Mouse (Mus musculus) embryonic stem cell, embryonic (primary cell): Measurements from ENCODE around the gene Aldh3b3.

Experiments
- CTCF ChIA-PET, 4 experiments: fragments of 300-600 bp in 2 of 4; fragments of 350-600 bp in 2 of 4; sonication (Branson Sonifier 250); formaldehyde crosslinking; loops; one replicate each; lab custom pipeline; 2022; ENCODE audit warnings: inconsistent platforms in 2 of 4; lab: Charles Lee
- POLR2A ChIA-PET, 4 experiments: fragments of 300-600 bp in 2 of 4; fragments of 350-600 bp in 2 of 4; sonication (Branson Sonifier 250); formaldehyde crosslinking; loops; one replicate each; lab custom pipeline; 2022; ENCODE audit warnings: antibody characterized with exemption in 4 of 4, inconsistent platforms in 1 of 4; lab: Charles Lee

The Aldh3b3 gene

DNA sequence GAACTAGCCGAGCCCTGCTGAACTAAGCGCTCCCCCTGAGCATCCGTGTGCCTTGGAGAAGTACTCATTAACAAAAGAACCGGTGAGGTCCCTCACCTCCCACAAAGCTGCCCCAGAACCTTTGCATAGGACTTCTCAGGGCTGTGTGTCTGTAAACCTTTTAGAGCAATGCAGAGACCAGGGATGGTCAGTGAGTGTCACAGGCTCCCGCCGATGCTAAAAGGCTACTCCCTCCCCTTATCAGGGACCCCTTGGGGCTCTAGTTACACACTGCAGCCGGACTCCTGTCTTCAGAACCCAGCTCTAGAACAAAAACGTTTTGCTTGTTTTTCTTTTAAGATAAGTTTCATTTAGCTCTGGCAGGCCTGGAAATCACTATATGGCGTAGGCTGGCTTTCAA is 54.6 kb downstream of the Aldh3b3 start:
- CTCF ChIA-PET = interaction anchor here (0.5 to 5.3 kb wide), 102 partner anchors 8 to 1592 kb away, joined by 3 to 71 read pairs (median 5); partner anchors contain the start of genes Gm49405 (in 3 of the 4), Gstp2 (in 3 of the 4), Nudt8 (in 3 of the 4) and Acy3 (in 2 of the 4)
- POLR2A ChIA-PET = interaction anchor here (0.5 to 6.0 kb wide), 117 partner anchors 8 to 915 kb away, joined by 3 to 137 read pairs (median 5); partner anchors contain the start of genes Gstp2 (in 4 of the 4), Acy3 (in 3 of the 4), Doc2g (in 3 of the 4) and Gm49405 (in 3 of the 4)

DNA sequence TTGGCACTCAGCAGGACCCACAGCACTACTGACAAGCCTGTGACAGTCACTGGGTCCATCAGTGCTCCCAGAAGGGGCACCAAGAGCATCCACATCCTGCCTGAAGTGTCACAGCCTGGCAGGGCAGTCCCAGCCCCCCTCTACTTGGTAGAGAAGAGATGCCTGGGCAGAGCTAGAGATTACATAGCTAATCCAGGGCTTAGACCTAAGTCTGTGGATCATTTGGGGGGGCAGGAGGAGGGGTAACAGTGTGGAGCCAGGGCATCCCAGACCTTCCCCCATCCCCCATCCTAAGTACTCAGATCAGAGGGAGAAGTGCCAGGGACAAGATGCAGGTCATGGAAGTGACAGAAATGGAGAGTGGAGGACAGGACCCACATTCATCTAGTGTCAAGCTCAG is 56.4 kb downstream of the Aldh3b3 start:
- POLR2A ChIA-PET = interaction anchor here (0.6 to 6.0 kb wide), 12 partner anchors 8 to 366 kb away, joined by 3 to 79 read pairs (median 4); partner anchors contain the start of genes Gstp2 (in 3 of the 4), Gm49405 (in 2 of the 4), Nudt8 (in 2 of the 4) and Doc2g (in 1 of the 4)
- CTCF ChIA-PET = interaction anchor here in 1 of 4 experiments (1.2 to 2.3 kb wide), 5 partner anchors 15 to 240 kb away, joined by 3 to 5 read pairs (median 4); partner anchors contain the start of gene Gstp2

DNA sequence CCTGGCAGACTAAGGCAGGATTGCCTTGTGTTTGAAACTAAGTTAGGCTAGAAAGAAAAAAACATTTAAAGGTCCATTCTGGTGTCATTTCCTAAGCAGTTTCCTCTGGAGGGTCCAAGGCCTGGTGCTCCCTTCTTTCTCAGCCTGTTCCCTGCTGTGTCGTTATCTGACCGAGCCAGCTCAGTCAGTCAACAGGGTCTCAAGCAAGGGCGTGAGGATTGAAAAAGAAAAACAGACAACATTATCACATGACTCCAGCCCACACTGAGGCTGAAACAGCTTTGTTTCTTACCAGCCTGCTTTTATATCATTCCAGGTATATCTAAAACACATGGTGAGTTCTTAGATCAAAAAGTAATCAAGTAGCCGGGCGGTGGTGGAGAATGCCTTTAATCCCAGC is 57.2 kb downstream of the Aldh3b3 start:
- ChIA-PET CTCF (interaction anchor here in 1 of 4 experiments (1.2 to 2.3 kb wide), 4 partner anchors 27 to 239 kb away, joined by 3 to 5 read pairs (median 4); partner anchors contain the start of gene Gstp2), POLR2A (interaction anchor here (0.6 to 2.5 kb wide), 14 partner anchors 12 to 1073 kb away, joined by 3 to 14 read pairs (median 4); partner anchors contain the start of genes Gstp2 (in 4 of the 4), Gm49405 (in 1 of the 4), Ndufs8 (in 1 of the 4) and Nudt8 (in 1 of the 4))

DNA sequence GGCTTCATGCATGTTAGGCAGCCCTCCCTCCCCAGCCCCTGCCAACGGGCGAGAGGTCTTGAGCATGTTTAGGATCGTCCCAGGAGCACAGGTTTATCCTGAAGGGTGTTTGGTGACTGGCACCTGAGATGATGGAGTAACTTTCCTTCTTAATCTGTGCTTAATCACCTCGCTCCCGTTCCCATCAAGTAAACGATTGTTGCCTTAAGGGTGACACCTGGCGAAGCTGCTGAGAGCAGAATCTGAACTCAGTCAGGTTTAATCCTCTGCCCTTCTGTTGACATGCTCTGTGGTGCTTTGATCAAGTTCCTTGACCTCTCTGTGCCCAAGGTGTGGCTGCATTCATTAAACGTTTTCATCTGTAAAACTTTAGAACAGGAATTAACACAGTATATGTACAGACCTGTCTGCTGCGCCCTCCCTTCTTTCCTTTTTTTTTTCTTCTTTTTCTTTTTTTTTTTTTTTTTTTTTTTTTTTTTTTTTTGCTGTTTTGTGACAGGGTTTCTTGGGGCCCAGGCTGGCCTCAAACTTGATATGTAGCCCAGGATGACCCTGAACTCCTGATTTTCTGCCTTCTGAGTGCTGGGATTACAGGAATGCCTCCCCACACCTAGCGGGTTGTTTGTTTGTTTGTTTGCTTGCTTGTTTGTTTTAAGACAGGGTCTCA is 59.6 kb downstream of the Aldh3b3 start:
- POLR2A ChIA-PET = interaction anchor here in 3 of 4 experiments (0.6 to 6.4 kb wide), 27 partner anchors 9 to 309 kb away, joined by 3 to 62 read pairs (median 4); partner anchors contain the start of genes Gstp1 (in 3 of the 3), Gstp2 (in 3 of the 3), Acy3 (in 2 of the 3) and Nudt8 (in 2 of the 3)
- CTCF ChIA-PET = interaction anchor here (0.6 to 2.0 kb wide), 23 partner anchors 18 to 244 kb away, joined by 3 to 39 read pairs (median 7); partner anchors contain the start of genes Gstp2 (in 3 of the 4), Gm49405 (in 2 of the 4), Nudt8 (in 2 of the 4) and Gstp1 (in 1 of the 4)

DNA sequence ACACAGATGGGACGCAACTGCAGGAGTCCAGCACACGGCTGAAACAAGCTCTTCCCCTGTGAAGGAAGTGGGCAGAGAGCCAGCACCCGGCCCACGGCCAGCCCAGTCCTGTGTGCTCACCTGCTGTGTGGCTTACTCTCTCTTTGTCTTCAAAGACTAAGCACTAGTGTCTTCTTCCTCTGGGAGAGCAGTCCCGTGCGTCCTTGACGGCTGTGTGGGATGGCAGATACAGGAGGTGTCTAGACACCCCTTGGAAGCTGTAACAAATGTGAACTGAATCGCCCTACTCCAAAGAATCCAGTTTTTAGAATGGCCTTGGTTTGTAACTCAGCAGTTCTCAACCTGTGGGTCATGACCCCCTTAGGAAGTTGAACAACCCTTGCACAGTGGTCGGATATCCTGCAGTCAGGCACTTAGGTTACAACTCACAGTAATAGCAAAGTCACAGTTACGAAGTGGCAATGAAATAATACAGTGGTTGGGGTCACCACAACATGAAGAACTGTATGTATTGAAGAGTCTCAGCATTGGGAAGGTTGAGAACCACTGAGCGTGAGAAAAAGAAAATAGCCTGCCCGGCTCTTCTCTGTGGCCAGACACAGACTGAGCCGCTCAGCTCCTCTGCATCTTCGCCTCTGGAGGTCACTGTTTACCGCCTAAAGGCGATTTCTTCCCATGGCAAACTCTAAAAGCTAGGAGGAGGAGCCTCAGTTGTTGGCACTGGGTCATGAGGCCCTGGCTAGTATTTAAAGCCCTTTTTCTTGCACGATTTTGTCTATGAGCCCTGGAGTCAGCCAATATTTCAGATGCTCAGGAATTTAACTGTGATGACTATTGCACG is 60.5 kb downstream of the Aldh3b3 start:
- CTCF ChIA-PET = interaction anchor here (0.6 to 2.0 kb wide), 54 partner anchors 15 to 594 kb away, joined by 3 to 39 read pairs (median 4); partner anchors contain the start of genes Gstp2 (in 4 of the 4), Cdk2ap2 (in 2 of the 4), Gm49405 (in 2 of the 4) and Nudt8 (in 2 of the 4)
- POLR2A ChIA-PET = interaction anchor here (0.6 to 6.4 kb wide), 41 partner anchors 11 to 310 kb away, joined by 3 to 62 read pairs (median 4); partner anchors contain the start of genes Gstp1 (in 3 of the 4), Gstp2 (in 3 of the 4), Nudt8 (in 3 of the 4) and Acy3 (in 2 of the 4)
